Mouse (Mus musculus): ENCODE measurements around the gene Macrod2. TPM values are rescaled to one million over a fixed set of nuclear protein-coding genes. Genes with fewer than 3 reads are reported as not detected.

Gene Macrod2
- polyA plus RNA-seq, 1 experiment from 2014 or later = 31.1 TPM

DNA sequence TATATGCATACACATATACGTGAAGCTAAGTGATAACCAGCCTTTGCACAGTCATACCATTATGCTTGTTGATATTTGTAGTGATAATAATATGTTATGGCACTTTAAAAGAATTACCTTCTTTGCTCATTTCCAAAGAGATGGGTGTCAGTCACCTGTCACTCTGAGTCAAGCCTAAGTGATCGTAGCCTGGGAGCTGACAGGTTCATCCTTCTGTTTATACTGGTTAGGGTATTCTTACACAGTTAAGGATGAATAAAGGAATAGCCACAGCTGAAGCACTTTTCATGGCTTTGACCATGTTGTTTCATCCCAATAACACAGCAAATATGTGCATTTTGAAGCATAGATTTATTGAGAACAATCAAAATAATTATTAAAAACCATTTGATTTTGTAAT lies 274.7 kb downstream of the Macrod2 start:
- Histone ChIP-seq H3K36me3 (ENCODE audit: insufficient read depth) (no peaks in the 10 kb centered on the region), H3K4me1 (ENCODE audit: insufficient read depth) (no peaks in the 10 kb centered on the region; the same call in 1 of the 2 replicates), H3K9me3 (ENCODE audit: low read depth, low read length) (no peaks in the 10 kb centered on the region), H3K27ac (ENCODE audit: low read depth) (no peak overlapping the region), H3K4me3 (ENCODE audit: low read depth, low read length) (peak overlapping the region; percentile 45), H3K27me3 (ENCODE audit: insufficient read depth, low read length) (no peaks in the 10 kb centered on the region), H3K9ac (no peak overlapping the region), H3K4me2 (peak overlapping the region; percentile 70)
- DNase-seq (no peak), ATAC-seq (ENCODE audit: insufficient read depth) (no peak)
- TF ChIP-seq CTCF (IDR thresholded peaks at IDR 0.05; ENCODE audit: low read depth) = no peak
- 66% methylated on average over 2 of the region's 2 CpGs for WGBS

DNA sequence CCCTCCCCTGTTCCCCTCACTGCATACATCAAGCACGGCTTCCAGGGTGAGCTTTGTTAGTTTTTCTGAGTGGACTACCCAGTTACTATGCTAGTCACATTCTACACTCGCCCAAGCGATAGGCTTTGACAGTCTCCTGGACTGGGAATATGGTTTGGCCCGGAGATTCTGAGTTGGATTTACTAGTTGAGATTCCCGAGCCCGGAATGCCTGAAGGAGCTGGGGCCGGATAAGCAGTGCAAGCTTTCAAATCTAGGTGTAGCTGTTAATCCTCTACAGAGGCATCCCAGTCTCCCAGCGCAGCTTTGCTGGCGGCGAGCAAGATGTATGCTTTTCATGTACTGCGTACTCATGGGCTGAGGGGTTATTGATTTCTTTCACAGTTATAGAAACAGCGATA lies 275.3 kb downstream of the Macrod2 start:
- H3K4me1 ChIP-seq (ENCODE audit: insufficient read depth) = no peaks in the 10 kb centered on the region; the same call in 1 of the 2 replicates
- H3K4me3 ChIP-seq (ENCODE audit: low read depth, low read length) = peak overlapping the region; percentile 45
- ATAC-seq (ENCODE audit: insufficient read depth) = peak; percentile 22
- DNase-seq = peak; percentile 71
- peak overlapping the region; percentile 70 for H3K4me2 ChIP-seq
- H3K9me3 ChIP-seq (ENCODE audit: low read depth, low read length) = no peaks in the 10 kb centered on the region
- H3K27ac ChIP-seq (ENCODE audit: low read depth) = 0 out of 2 replicates have a peak overlapping the region, but pooled peaks have one; percentile 48
- 1% methylated on average over 12 of the region's 12 CpGs for WGBS
- H3K9ac ChIP-seq = peak overlapping the region; percentile 63
- H3K36me3 ChIP-seq (ENCODE audit: insufficient read depth) = no peaks in the 10 kb centered on the region
- no peaks in the 10 kb centered on the region for H3K27me3 ChIP-seq (ENCODE audit: insufficient read depth, low read length)
- TF ChIP-seq CTCF (IDR thresholded peaks at IDR 0.05; ENCODE audit: low read depth) = no peak

DNA sequence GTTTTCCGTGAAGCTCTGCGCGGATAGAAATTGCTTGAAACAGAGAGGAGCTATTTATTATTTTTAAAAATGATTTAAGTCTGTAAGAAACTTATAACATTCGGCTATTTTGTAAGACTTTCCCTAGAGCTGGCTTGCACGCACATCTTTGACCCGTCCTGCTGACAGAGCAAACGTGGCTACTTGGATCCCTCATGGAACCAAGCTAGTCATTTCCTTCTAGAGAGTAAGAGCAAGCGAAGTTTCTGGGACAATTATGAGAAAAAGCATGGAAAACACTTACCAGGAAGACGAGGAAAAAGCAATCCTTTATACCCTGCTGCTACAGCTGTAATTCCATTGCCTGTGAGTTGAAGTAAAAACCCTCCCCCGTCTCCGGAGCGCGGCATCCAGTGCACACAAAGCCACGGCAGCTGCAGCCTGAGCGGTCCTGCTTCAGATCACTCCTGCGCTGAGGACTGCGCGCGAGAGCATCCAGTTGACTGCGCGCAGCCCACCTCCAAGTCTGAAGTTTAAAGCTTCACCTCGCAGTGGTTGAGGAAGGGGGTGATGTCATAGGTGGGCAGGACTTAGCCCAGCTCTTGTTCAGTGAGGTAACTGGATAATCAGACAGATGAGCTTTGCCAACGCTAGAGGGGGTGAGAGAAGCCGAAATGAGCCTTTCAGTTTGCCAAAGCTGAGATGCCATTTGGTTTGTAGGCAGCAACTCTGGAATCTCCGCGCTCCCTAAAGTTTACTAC lies 276.0 kb downstream of the Macrod2 start, which contains the start of gene Flrt3:
Gene Flrt3, minus strand, starts transcription at position 507 of the 740 bp plus-strand sequence.
- Histone ChIP-seq H3K9me3 (ENCODE audit: low read depth, low read length) (no peaks in the 10 kb centered on the region), H3K27me3 (ENCODE audit: insufficient read depth, low read length) (no peaks in the 10 kb centered on the region), H3K9ac (peak within 1 kb of the TSS; percentile 63), H3K27ac (ENCODE audit: low read depth) (peak within 1 kb of the TSS; percentile 48; the same call in 1 of the 2 replicates), H3K36me3 (ENCODE audit: insufficient read depth) (no peaks in the 10 kb centered on the region), H3K4me3 (ENCODE audit: low read depth, low read length) (peak within 1 kb of the TSS; percentile 45), H3K4me2 (peak within 1 kb of the TSS; percentile 70), H3K4me1 (ENCODE audit: insufficient read depth) (no peaks in the 10 kb centered on the region; the same call in 1 of the 2 replicates)
- TF ChIP-seq CTCF (IDR thresholded peaks at IDR 0.05; ENCODE audit: low read depth) = peak; percentile 85
- DNase-seq (peak; percentile 97), ATAC-seq (ENCODE audit: insufficient read depth) (peak; percentile 99)
- under 1% methylated on average over 26 of the region's 26 CpGs for WGBS

DNA sequence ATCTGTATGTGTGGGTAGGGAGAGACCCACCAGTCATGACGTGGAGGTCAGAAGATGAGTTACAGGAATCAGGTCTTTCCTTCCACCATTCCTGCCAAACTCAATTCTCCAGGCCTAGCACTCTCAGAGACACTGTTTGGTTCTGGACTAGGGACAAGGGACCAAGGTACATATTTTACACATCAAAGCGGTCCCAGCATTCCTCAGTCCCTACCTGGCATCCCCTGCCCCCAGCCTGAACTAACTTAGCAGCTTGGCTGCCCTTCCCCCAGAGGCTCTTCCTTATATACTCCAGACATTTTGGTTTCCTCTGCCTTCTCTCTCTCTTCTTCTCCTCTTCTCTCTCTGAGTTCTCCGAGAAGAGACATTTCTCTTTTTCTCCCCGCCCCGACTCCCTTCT lies 278.4 kb downstream of the Macrod2 start:
- Histone ChIP-seq H3K4me2 (no peak overlapping the region), H3K4me1 (ENCODE audit: insufficient read depth) (no peaks in the 10 kb centered on the region; the same call in 1 of the 2 replicates), H3K27me3 (ENCODE audit: insufficient read depth, low read length) (no peaks in the 10 kb centered on the region), H3K27ac (ENCODE audit: low read depth) (no peak overlapping the region), H3K4me3 (ENCODE audit: low read depth, low read length) (no peak overlapping the region), H3K9ac (no peak overlapping the region), H3K9me3 (ENCODE audit: low read depth, low read length) (no peaks in the 10 kb centered on the region), H3K36me3 (ENCODE audit: insufficient read depth) (no peaks in the 10 kb centered on the region)
- WGBS = 84% methylated on average over 5 of the region's 5 CpGs
- no peak for TF ChIP-seq CTCF (IDR thresholded peaks at IDR 0.05; ENCODE audit: low read depth)
- ATAC-seq (ENCODE audit: insufficient read depth) = no peak
- DNase-seq = no peak

DNA sequence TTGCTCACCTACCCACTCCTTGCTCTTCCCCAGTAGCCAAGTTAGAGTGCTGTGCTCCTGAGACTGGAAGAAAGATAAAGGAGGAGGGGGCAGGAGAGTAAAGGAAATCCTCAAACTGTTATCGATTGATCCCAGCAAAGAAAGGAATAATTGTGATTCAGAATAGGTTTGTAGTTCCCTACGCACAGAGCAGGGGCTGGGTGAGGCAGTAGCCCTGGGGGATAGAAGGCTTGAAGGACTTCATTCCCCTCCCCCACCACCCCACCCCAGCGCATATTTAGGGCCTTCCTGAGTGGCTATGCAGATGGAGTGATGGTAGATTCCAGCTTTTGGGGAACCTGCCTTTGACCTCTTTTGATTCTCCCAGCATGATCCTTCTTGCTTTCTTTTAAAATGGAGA lies 281.6 kb downstream of the Macrod2 start:
- DNase-seq = no peak
- ATAC-seq (ENCODE audit: insufficient read depth) = no peak
- H3K4me3 ChIP-seq (ENCODE audit: low read depth, low read length) = no peak overlapping the region
- H3K27me3 ChIP-seq (ENCODE audit: insufficient read depth, low read length) = no peaks in the 10 kb centered on the region
- no peak overlapping the region for H3K4me2 ChIP-seq
- 43% methylated on average over 3 of the region's 3 CpGs for WGBS
- H3K4me1 ChIP-seq (ENCODE audit: insufficient read depth) = no peaks in the 10 kb centered on the region
- H3K36me3 ChIP-seq (ENCODE audit: insufficient read depth) = no peaks in the 10 kb centered on the region
- no peak overlapping the region for H3K27ac ChIP-seq (ENCODE audit: low read depth)
- no peaks in the 10 kb centered on the region for H3K9me3 ChIP-seq (ENCODE audit: low read depth, low read length)
- H3K9ac ChIP-seq = no peak overlapping the region
- TF ChIP-seq CTCF (IDR thresholded peaks at IDR 0.05; ENCODE audit: low read depth) = no peak

DNA sequence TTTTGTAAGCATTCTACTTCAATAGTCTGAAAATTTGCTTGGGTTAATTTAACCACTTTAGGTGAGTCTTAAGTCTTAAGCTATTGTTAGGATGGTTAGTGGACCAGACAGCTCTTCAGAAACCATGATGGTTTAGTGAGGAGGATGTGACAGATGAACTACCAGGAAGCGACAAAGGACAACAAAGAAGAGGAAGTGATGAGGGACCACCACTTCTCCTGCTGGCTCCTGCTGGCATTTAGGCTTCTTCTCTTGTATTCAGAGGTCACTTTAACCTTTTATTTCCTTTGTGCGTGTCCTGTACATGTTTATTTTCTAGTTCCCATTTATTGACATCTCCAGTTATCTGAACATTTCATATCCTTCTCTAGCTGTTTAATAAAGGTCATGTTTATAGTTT lies 295.8 kb downstream of the Macrod2 start:
- no peak for TF ChIP-seq CTCF (IDR thresholded peaks at IDR 0.05; ENCODE audit: low read depth)
- no peaks in the 10 kb centered on the region for H3K27me3 ChIP-seq (ENCODE audit: insufficient read depth, low read length)
- no peak overlapping the region for H3K27ac ChIP-seq (ENCODE audit: low read depth)
- no peak overlapping the region for H3K4me3 ChIP-seq (ENCODE audit: low read depth, low read length)
- DNase-seq (no peak), ATAC-seq (ENCODE audit: insufficient read depth) (no peak)
- no peak overlapping the region for H3K9ac ChIP-seq
- H3K4me1 ChIP-seq (ENCODE audit: insufficient read depth) = no peaks in the 10 kb centered on the region
- H3K36me3 ChIP-seq (ENCODE audit: insufficient read depth) = no peaks in the 10 kb centered on the region
- H3K4me2 ChIP-seq = no peak overlapping the region
- 81% methylated on average over 2 of the region's 2 CpGs for WGBS
- no peaks in the 10 kb centered on the region for H3K9me3 ChIP-seq (ENCODE audit: low read depth, low read length)

DNA sequence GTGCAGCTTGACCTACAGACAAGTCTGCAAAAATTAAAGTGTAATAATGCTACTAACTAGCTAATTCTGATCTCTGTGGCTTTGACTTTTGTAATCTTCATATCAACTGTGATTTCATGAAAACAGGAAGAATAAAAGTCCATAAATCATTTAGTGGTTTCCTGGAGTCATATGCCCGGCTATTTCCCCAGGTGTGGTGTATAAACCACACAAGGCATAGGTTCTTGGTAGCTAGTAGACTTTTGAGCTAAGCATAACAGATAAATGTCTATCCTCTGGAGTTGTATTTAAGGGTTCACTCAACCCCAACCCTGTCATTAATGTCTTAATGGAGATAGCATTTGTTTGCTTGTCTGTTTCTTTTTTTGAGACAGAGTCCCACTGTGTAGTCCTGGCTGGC lies 296.3 kb downstream of the Macrod2 start:
- Histone ChIP-seq H3K9me3 (ENCODE audit: low read depth, low read length) (no peaks in the 10 kb centered on the region), H3K4me3 (ENCODE audit: low read depth, low read length) (no peak overlapping the region), H3K4me2 (no peak overlapping the region), H3K36me3 (ENCODE audit: insufficient read depth) (no peaks in the 10 kb centered on the region), H3K27ac (ENCODE audit: low read depth) (no peak overlapping the region), H3K9ac (no peak overlapping the region), H3K27me3 (ENCODE audit: insufficient read depth, low read length) (no peaks in the 10 kb centered on the region), H3K4me1 (ENCODE audit: insufficient read depth) (no peaks in the 10 kb centered on the region)
- DNase-seq (no peak), ATAC-seq (ENCODE audit: insufficient read depth) (no peak)
- TF ChIP-seq CTCF (IDR thresholded peaks at IDR 0.05; ENCODE audit: low read depth) = no peak
- 74% methylated on average over 1 of the region's 1 CpGs for WGBS
